Mouse (Mus musculus) forebrain, postnatal 0 days (tissue): ENCODE data around the gene Cenpu. TPM values are rescaled to one million over a fixed set of nuclear protein-coding genes. Genes with fewer than 3 reads are reported as not detected.
"Not testable (repeated sequence)": the region's sequence is repeated elsewhere in the genome, so short reads cannot be mapped to it uniquely, and the experiment has no call there.

Source experiments
- ATAC-seq: fragments of 200-750 bp; cut with Nextera tagmentation; 2 replicates; pipeline ENCODE4 v1.8.0; 2017; ENCODE audit warnings: mild to moderate bottlenecking, moderate library complexity
- DNase-seq: peaks from one replicate; pipeline ENCODE4 v3.0.0-alpha.2; 2015
- H3K27ac ChIP-seq: fragments of 300-500 bp; sonication (generic); 2 replicates; pipeline ENCODE4 v1.5.1; 2014; ENCODE audit warnings: low read depth, mild to moderate bottlenecking, antibody characterized with exemption, low read length, moderate library complexity, mixed read lengths
- H3K27me3 ChIP-seq: fragments of 300-500 bp; sonication (generic); 2 replicates; pipeline ENCODE4 v1.6.1; 2014; ENCODE audit warnings: mild to moderate bottlenecking, low read length, mixed read lengths; ENCODE audit not compliant: insufficient read depth
- H3K36me3 ChIP-seq: fragments of 300-500 bp; sonication (generic); 2 replicates; pipeline ENCODE4 v1.6.1; 2014; ENCODE audit warnings: mild to moderate bottlenecking, moderate library complexity; ENCODE audit not compliant: insufficient read depth
- H3K4me1 ChIP-seq: fragments of 300-500 bp; sonication (generic); 2 replicates; pipeline ENCODE4 v1.6.1; 2014; ENCODE audit warnings: antibody characterized with exemption; ENCODE audit not compliant: insufficient read depth
- H3K4me2 ChIP-seq: fragments of 300-500 bp; sonication (generic); 2 replicates; pipeline ENCODE4 v1.6.1; 2014; ENCODE audit warnings: low read depth, mild to moderate bottlenecking, moderate library complexity
- H3K4me3 ChIP-seq: fragments of 300-500 bp; sonication (generic); 2 replicates; pipeline ENCODE4 v1.5.1; 2014; ENCODE audit warnings: low read depth, low read length, mixed read lengths
- H3K9ac ChIP-seq: fragments of 300-500 bp; sonication (generic); 2 replicates; pipeline ENCODE4 v1.6.1; 2014; ENCODE audit warnings: mild to moderate bottlenecking
- H3K9me3 ChIP-seq: fragments of 300-500 bp; sonication (generic); 2 replicates; pipeline ENCODE4 v1.6.1; 2016; ENCODE audit warnings: low read length
- CTCF ChIP-seq: sonication (generic); IDR thresholded peaks from 2 replicates; pipeline ENCODE4 v1.5.1; 2016; ENCODE audit warnings: antibody characterized with exemption, control low read depth, low read depth
- whole genome bisulfite sequencing: fragments of 180-500 bp; shearing (Covaris S2); extraction: QIAGEN DNeasy Blood & Tissue Kit; methylation state at CpG from one replicate; pipeline ENCODE4 v1.1.7; 2014; 5-methylcytosine and 5-hydroxymethylcytosine counted together
- polyA plus RNA-seq: library from polyadenylated mRNA; unstranded; fragments of >200 nt; fragmentation: Nextera tagmentation; extraction: Ambion mirVana; gene quantifications from 2 replicates; pipeline ENCODE4 v1.2.1, GENCODE M21; 2015
- total RNA-seq: library from RNA; depleted of rRNA; stranded (reverse); fragments of >200 nt; gene quantifications from 2 replicates; pipeline ENCODE4 v1.2.3, GENCODE M21; 2014

The Cenpu gene
- total and polyA plus RNA-seq, 2 experiments from 2014 or later = 8.3 to 11.5 TPM

DNA sequence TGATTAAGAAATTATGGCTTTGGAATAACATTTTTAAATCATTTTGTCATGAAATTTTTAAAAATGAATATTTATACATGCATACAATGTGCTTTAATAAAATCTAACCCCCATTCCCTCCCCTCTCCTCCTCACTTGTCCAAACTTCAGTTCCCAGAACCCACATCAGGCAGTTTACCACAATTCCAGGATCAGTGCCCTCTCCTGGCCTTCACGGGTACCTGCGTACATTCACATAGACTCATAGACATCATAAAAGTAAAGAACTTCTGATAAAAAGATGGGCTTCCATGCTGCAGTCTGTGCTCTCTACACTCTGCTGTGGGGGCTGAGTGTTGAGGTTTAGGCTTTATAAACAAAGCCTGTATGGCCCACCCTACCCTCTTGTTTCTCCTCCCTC is 17.1 kb downstream of the Cenpu start:
- Histone ChIP-seq H3K4me3 (no peak overlapping the region), H3K9me3 (no peaks in the 10 kb centered on the region), H3K27ac (no peak overlapping the region), H3K27me3 (no peaks in the 10 kb centered on the region), H3K4me2 (no peak overlapping the region), H3K9ac (no peak overlapping the region), H3K4me1 (no peaks in the 10 kb centered on the region), H3K36me3 (no peaks in the 10 kb centered on the region)
- DNase-seq (no peak), ATAC-seq (0 out of 2 replicates have a peak, but pooled peaks have one; percentile 13)
- TF ChIP-seq CTCF = peak; percentile 61
- 85% methylated on average over 2 of the region's 2 CpGs for WGBS

DNA sequence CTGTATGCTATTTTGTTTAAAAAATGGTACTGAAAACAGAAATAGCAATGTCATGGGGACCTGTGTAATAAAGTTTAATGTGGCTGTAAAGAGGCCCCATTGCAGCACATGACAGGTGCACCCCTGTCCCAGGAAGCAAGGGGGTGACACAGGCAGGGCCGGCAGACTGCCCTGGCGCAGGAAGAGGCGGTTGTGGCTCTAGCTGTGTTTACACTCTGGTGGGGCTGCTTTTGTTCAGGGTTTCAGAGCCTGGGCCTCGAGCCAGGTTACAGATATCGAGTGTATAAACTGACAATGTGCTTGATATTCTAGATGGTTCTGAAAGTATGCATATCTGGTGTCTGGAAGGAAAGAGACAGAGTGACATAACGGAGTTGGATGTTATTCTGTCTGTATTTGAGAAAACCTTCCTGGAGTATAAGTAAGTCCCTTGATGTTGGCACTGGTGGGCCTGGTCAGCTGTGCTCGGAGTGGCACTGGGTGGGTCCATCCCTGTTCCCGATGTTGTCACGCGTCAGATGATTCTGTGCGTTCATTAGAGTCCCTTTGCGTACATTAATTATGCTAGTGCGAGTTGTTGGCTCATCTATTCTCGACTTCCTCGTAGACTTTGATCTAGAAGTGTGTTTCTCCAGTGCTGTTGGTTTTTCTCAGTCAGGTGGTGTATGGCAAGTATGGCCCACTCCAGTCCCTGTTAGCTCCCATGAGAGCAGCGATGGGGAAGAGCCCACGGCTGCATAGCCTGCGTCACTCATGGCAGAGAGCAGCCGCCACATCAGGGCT is 18.0 kb downstream of the Cenpu start:
- no peaks in the 10 kb centered on the region for H3K9me3 ChIP-seq

DNA sequence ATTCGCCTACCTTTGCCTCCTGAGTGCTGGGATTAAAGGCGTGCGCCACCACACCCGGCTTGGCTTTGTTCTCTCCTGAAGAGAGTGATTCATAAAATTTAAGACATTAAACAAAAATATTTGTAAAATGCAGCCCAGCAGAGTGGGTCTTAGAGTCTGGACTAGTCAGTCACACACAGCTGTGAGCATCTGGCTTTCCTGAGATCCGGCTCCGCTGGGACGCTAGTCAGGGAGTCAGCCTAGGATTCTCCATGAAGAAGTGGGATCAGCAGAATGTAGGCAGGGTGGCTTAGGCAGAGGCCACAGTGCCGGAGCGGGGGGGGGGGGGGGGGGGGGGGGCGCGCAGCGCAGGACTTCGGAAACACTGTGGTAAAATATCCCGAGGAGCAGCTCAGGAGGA is 18.8 kb downstream of the Cenpu start:
- ATAC-seq (no peak), DNase-seq (no peak)
- Histone ChIP-seq H3K9me3 (no peaks in the 10 kb centered on the region), H3K27me3 (no peaks in the 10 kb centered on the region), H3K4me2 (no peak overlapping the region), H3K27ac (no peak overlapping the region), H3K9ac (no peak overlapping the region), H3K4me3 (no peak overlapping the region), H3K36me3 (no peaks in the 10 kb centered on the region), H3K4me1 (no peaks in the 10 kb centered on the region)
- WGBS = 94% methylated on average over 10 of the region's 14 CpGs
- no peak for TF ChIP-seq CTCF

More for the DNA sequence above, 18.0 kb downstream of the Cenpu start:
- whole genome bisulfite sequencing = 84% methylated on average over 19 of the region's 19 CpGs
- no peaks in the 10 kb centered on the region for H3K36me3 ChIP-seq
- no peak for ATAC-seq
- no peak for DNase-seq
- no peak overlapping the region for H3K4me2 ChIP-seq
- TF ChIP-seq CTCF = no peak
- H3K27me3 ChIP-seq = no peaks in the 10 kb centered on the region
- H3K9ac ChIP-seq = no peak overlapping the region
- no peak overlapping the region for H3K27ac ChIP-seq
- H3K4me3 ChIP-seq = no peak overlapping the region
- H3K4me1 ChIP-seq = no peaks in the 10 kb centered on the region

DNA sequence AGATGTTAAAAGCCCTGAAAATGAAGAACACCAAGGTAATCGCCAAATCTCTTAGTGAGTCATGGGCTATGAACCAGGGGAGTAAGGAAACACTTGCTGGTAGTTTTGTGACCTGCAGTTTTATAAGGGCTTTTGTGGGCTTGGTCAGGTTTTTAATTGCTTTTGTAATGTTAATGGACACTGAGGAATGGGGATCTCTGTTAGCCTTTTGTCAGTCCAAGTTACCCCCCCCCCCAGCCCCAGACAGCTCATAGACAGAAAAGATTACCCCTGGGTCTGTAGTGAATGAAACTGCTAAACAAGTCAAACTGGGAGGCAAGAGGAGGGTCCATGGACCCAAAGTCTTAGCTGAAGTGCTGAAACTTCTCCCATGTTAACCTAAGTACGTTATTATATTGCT is 21.6 kb downstream of the Cenpu start:
- Histone ChIP-seq H3K27ac (no peak overlapping the region), H3K4me1 (no peaks in the 10 kb centered on the region), H3K36me3 (peaks cover 14% of the 10 kb centered on the region), H3K9ac (no peak overlapping the region), H3K4me2 (no peak overlapping the region), H3K27me3 (no peaks in the 10 kb centered on the region), H3K9me3 (no peaks in the 10 kb centered on the region), H3K4me3 (no peak overlapping the region)
- ATAC-seq = no peak
- whole genome bisulfite sequencing = 75% methylated on average over 2 of the region's 2 CpGs
- TF ChIP-seq CTCF = no peak
- no peak for DNase-seq

DNA sequence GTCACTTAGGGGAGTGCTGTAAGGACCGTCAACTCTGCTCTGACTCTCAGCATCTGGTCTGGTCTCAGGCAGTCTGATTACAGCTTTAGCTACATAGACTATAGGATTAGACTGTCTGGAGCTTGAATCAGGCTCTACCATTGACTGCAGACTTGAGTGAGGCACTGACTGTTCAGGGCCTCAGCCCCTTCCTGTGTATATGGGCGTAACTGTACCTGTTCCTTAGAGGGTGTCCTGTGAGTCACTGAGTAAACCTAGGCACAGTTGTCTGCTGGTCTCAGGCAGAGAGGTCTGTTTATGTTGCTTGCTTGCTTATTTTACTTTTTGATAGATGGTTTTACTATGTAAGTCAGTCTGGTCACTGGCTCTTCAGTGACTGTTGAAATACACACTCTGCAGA is 22.1 kb downstream of the Cenpu start:
- no peak overlapping the region for H3K9ac ChIP-seq
- no peaks in the 10 kb centered on the region for H3K27me3 ChIP-seq
- H3K27ac ChIP-seq = no peak overlapping the region
- H3K4me2 ChIP-seq = no peak overlapping the region
- no peak for DNase-seq
- H3K4me1 ChIP-seq = no peaks in the 10 kb centered on the region
- H3K4me3 ChIP-seq = no peak overlapping the region
- H3K9me3 ChIP-seq = no peaks in the 10 kb centered on the region
- TF ChIP-seq CTCF = no peak
- WGBS = 91% methylated on average over 2 of the region's 2 CpGs
- no peak for ATAC-seq
- peaks cover 20% of the 10 kb centered on the region for H3K36me3 ChIP-seq

DNA sequence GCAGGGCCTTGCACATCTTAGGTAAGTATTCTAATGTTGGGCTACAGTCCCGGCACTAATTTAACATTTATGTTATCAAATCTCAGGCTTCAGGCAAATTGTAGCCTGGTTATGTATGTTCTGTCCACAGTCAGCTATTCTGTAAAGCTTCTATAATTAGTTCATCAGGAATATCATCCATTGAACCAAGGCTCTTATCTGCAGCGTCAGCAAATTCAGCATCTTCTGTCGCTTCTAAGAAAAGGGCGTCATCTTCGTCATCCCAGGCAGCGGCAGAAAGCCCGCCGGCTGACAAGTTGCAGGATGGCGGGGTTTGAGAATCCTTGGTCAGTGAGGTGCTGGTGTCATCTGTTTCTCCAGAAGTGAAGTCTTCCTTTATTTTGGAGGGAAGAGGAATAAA is 27.0 kb downstream of the Cenpu start:
- 95% methylated on average over 9 of the region's 9 CpGs for WGBS

DNA sequence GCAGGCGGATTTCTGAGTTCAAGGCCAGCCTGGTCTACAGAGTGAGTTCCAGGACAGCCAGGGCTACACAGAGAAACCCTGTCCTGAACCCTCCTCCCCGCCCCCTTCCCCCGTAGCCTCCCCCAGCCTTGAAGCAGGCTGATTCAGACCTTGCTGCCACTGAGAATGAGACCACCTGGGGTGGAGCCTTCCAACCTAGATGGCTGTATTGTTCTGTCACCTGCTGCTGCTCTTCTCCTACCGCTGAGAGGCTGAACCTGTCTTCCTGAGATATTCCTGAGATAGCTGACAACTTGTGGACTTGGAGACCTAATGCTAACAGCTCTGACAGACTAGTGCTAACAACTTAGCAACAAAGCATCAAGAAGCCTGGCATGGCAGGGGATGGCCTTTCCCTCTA is 32.5 kb downstream of the Cenpu start:
- not testable (repeated sequence) for H3K4me3 ChIP-seq, H3K9me3 ChIP-seq, H3K4me1 ChIP-seq, H3K9ac ChIP-seq, DNase-seq, H3K27ac ChIP-seq, H3K27me3 ChIP-seq, H3K4me2 ChIP-seq, ATAC-seq
- 50% methylated on average over 4 of the region's 4 CpGs for WGBS
- peaks cover 10% of the 10 kb centered on the region; the same call in 1 of the 2 replicates for H3K36me3 ChIP-seq

More for the DNA sequence above, 27.0 kb downstream of the Cenpu start:
- DNase-seq (no peak), ATAC-seq (no peak)
- H3K27ac ChIP-seq = no peak overlapping the region
- TF ChIP-seq CTCF = no peak
- no peak overlapping the region for H3K4me3 ChIP-seq
- no peaks in the 10 kb centered on the region for H3K4me1 ChIP-seq
- no peak overlapping the region for H3K9ac ChIP-seq
- H3K4me2 ChIP-seq = no peak overlapping the region
- H3K27me3 ChIP-seq = no peaks in the 10 kb centered on the region
- no peaks in the 10 kb centered on the region for H3K9me3 ChIP-seq
- peaks cover 30% of the 10 kb centered on the region for H3K36me3 ChIP-seq
